Mouse (Mus musculus) thymus, adult 2 months (tissue): ENCODE measurements around the gene Orc2. TPM values are rescaled to one million over a fixed set of nuclear protein-coding genes. Genes with fewer than 3 reads are reported as not detected.

Source experiments
- DNase-seq: peaks from one replicate; pipeline ENCODE4 v3.0.0; 2021
- H3K27ac ChIP-seq: fragments of 200-500 bp; 2 replicates; pipeline ENCODE4 v1.5.1; 2012; ENCODE audit warnings: low read length, control low read depth; ENCODE audit not compliant: control insufficient read depth, insufficient read depth
- H3K27me3 ChIP-seq: fragments of 200-500 bp; 2 replicates; pipeline ENCODE4 v1.6.1; 2012; ENCODE audit warnings: mild to moderate bottlenecking, low read length, moderate library complexity, mixed read lengths; ENCODE audit not compliant: control insufficient read depth, insufficient read depth
- H3K36me3 ChIP-seq: fragments of 200-500 bp; 2 replicates; pipeline ENCODE4 v1.6.1; 2012; ENCODE audit warnings: mild to moderate bottlenecking, low read length, moderate library complexity; ENCODE audit not compliant: control insufficient read depth, insufficient read depth
- H3K4me1 ChIP-seq: fragments of 200-500 bp; replicated peaks from 2 replicates; pipeline ENCODE4 v1.6.1; 2012; ENCODE audit warnings: low read length; ENCODE audit not compliant: control insufficient read depth, insufficient read depth
- H3K4me3 ChIP-seq: fragments of 200-500 bp; 2 replicates; pipeline ENCODE4 v1.5.1; 2012; ENCODE audit warnings: mild to moderate bottlenecking, low read length, control low read depth, moderate library complexity; ENCODE audit not compliant: control insufficient read depth, insufficient read depth
- CTCF ChIP-seq: fragments of 200-500 bp; IDR thresholded peaks from 2 replicates; pipeline ENCODE4 v1.5.1; 2012; ENCODE audit warnings: mild to moderate bottlenecking, control low read depth, low read length, moderate library complexity, borderline replicate concordance; ENCODE audit not compliant: control insufficient read depth, poor library complexity, insufficient read depth; ENCODE audit errors: extremely low read depth
- POLR2A ChIP-seq: fragments of 200-500 bp; IDR thresholded peaks from 2 replicates; pipeline ENCODE4 v1.6.1; 2012; ENCODE audit warnings: mild to moderate bottlenecking, low read length, control low read depth, moderate library complexity; ENCODE audit not compliant: control insufficient read depth, poor library complexity, insufficient read depth; ENCODE audit errors: extremely low read depth
- WGBS: fragments of 180-500 bp; shearing (Covaris S2); methylation state at CpG from one replicate; pipeline ENCODE4 v1.1.7; 2018; 5-methylcytosine and 5-hydroxymethylcytosine counted together
- polyA plus RNA-seq: library from polyadenylated mRNA; depleted of rRNA; stranded (reverse); fragments of >200 nt; gene quantifications from 2 replicates; pipeline ENCODE4 v1.2.3, GENCODE M21; 2012

Gene Orc2
- polyA plus RNA-seq, 1 experiment, result 22.9 TPM

- 98% methylated on average over 4 of the region's 4 CpGs for WGBS
- Histone ChIP-seq H3K27me3 (no peaks in the 10 kb centered on the region), H3K27ac (no peak overlapping the region), H3K4me1 (no peaks in the 10 kb centered on the region), H3K36me3 (peaks cover 35% of the 10 kb centered on the region), H3K4me3 (no peak overlapping the region)
- TF ChIP-seq CTCF (no peak), POLR2A (no peak)
- DNase-seq, result no peak
Observed at GRCm38 (mm10) chr1:58497678-58498077, 7.2 kb downstream of the Orc2 start.

GRCm38 (mm10) chr1:58495603-58496002, 9.3 kb downstream of the Orc2 start:
- WGBS, result 99% methylated on average over 6 of the region's 6 CpGs
- peaks cover 53% of the 10 kb centered on the region for H3K36me3 ChIP-seq

GRCm38 (mm10) chr1:58482647-58483046, 22.3 kb downstream of the Orc2 start:
- H3K4me3 ChIP-seq, result no peak overlapping the region
- no peak overlapping the region for H3K27ac ChIP-seq
- no peaks in the 10 kb centered on the region for H3K27me3 ChIP-seq
- TF ChIP-seq CTCF (no peak), POLR2A (no peak)
- peaks cover 38% of the 10 kb centered on the region for H3K36me3 ChIP-seq
- no peaks in the 10 kb centered on the region for H3K4me1 ChIP-seq
- no peak for DNase-seq
- over 99% methylated on average over 4 of the region's 4 CpGs for WGBS

More at GRCm38 (mm10) chr1:58495603-58496002, 9.3 kb downstream of the Orc2 start:
- no peak for DNase-seq
- Histone ChIP-seq H3K27me3 (no peaks in the 10 kb centered on the region), H3K4me3 (no peak overlapping the region), H3K27ac (no peak overlapping the region), H3K4me1 (no peaks in the 10 kb centered on the region)
- TF ChIP-seq POLR2A (no peak), CTCF (no peak)

GRCm38 (mm10) chr1:58475662-58476061, 29.2 kb downstream of the Orc2 start:
- TF ChIP-seq POLR2A (no peak), CTCF (no peak)
- Histone ChIP-seq H3K4me1 (no peaks in the 10 kb centered on the region), H3K36me3 (peaks cover 49% of the 10 kb centered on the region), H3K27ac (no peak overlapping the region), H3K27me3 (no peaks in the 10 kb centered on the region), H3K4me3 (no peak overlapping the region)
- DNase-seq, result no peak
- 99% methylated on average over 8 of the region's 8 CpGs for WGBS

GRCm38 (mm10) chr1:58465561-58465960, 39.3 kb downstream of the Orc2 start:
- no peaks in the 10 kb centered on the region for H3K4me1 ChIP-seq
- H3K4me3 ChIP-seq, result no peak overlapping the region
- DNase-seq, result no peak
- no peaks in the 10 kb centered on the region for H3K27me3 ChIP-seq
- H3K36me3 ChIP-seq, result peaks cover 38% of the 10 kb centered on the region
- WGBS, result 97% methylated on average over 4 of the region's 4 CpGs
- H3K27ac ChIP-seq, result no peak overlapping the region
- no peak for TF ChIP-seq POLR2A
- no peak for TF ChIP-seq CTCF

- 96% methylated on average over 4 of the region's 4 CpGs for WGBS
- DNase-seq, result no peak
- Histone ChIP-seq H3K4me3 (no peak overlapping the region), H3K27me3 (no peaks in the 10 kb centered on the region), H3K36me3 (peaks cover 38% of the 10 kb centered on the region), H3K4me1 (no peaks in the 10 kb centered on the region), H3K27ac (no peak overlapping the region)
- TF ChIP-seq CTCF (no peak), POLR2A (no peak)
Observed at GRCm38 (mm10) chr1:58465042-58465441, 39.9 kb downstream of the Orc2 start.

GRCm38 (mm10) chr1:58463935-58464334, 41.0 kb downstream of the Orc2 start:
- no peak overlapping the region for H3K4me3 ChIP-seq
- no peak for DNase-seq
- peaks cover 36% of the 10 kb centered on the region for H3K36me3 ChIP-seq
- no peaks in the 10 kb centered on the region for H3K27me3 ChIP-seq
- H3K4me1 ChIP-seq, result no peaks in the 10 kb centered on the region
- TF ChIP-seq CTCF (no peak), POLR2A (no peak)
- WGBS, result 91% methylated on average over 2 of the region's 2 CpGs
- H3K27ac ChIP-seq, result no peak overlapping the region
